ENCODE assay signal across 8 mouse cellular contexts in the genomic region with DNA sequence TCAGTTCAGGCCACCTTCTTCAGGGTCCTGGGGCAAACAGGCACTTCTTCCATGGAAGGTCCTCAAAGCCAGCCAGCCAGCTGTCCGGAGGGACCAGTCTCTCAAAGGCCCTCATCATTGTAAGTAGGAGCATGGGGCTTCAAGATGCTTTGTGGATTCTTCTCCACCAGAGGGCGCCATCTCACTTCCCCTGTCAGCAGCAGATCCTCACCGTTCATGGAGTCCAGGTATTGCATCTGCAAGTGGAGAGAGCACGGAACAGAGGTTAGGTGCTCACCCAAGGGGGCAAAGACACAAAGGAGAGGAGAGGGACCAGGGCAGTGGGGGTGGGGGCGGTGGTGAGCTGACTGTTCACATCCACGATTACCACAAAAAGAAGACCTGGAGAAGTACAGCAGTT. TPM values are rescaled to one million over a fixed set of nuclear protein-coding genes. Genes with fewer than 3 reads are reported as not detected.
DNase-seq lines count a peak whose midpoint lies in the region; ATAC-seq lines count a peak whose summit lies in the region.

No protein-coding gene starts in this region.

- no peaks in the 10 kb centered on the region for H3K27me3 ChIP-seq in forebrain, embryonic 15.5 days
- H3K27me3 ChIP-seq in hindbrain, embryonic 14.5 days (ENCODE audit: control insufficient read depth, insufficient read depth, low read length) = no peaks in the 10 kb centered on the region

- H3K9ac ChIP-seq in forebrain, embryonic 15.5 days (replicated peaks) = no peak overlapping the region
- H3K9ac ChIP-seq in hindbrain, embryonic 14.5 days = no peak overlapping the region

- H3K4me1 ChIP-seq in forebrain, embryonic 15.5 days = no peaks in the 10 kb centered on the region
- H3K4me1 ChIP-seq in hindbrain, embryonic 14.5 days (replicated peaks; ENCODE audit: control insufficient read depth, insufficient read depth, low read length) = no peaks in the 10 kb centered on the region

- H3K36me3 ChIP-seq in forebrain, embryonic 15.5 days = peaks cover 36% of the 10 kb centered on the region
- H3K36me3 ChIP-seq in hindbrain, embryonic 14.5 days (replicated peaks; ENCODE audit: control insufficient read depth, insufficient read depth) = peaks cover 49% of the 10 kb centered on the region

- no peak overlapping the region for H3K27ac ChIP-seq in forebrain, embryonic 15.5 days (replicated peaks)
- H3K27ac ChIP-seq in hindbrain, embryonic 14.5 days = no peak overlapping the region

- DNase-seq in NIH3T3 (ENCODE audit: low read depth) = peak; percentile 91
- peak; percentile 67 for DNase-seq in c-Kit-negative CD71-positive TER-119-positive erythroid progenitor cells, embryonic 14.5 days (ENCODE audit: low read depth, low spot score)
- peak; percentile 84 for DNase-seq in hindbrain, embryonic 14.5 days (ENCODE audit: low spot score)
- DNase-seq in layer of hippocampus, postnatal 36 days = peak; percentile 62 to 69
- DNase-seq in right cerebral cortex, postnatal 4 days = peak; percentile 81
- peak; percentile 74 for DNase-seq in yolk sac, embryonic 10.5 days (ENCODE audit: low spot score)

- H3K4me3 ChIP-seq in forebrain, embryonic 15.5 days = no peak overlapping the region
- H3K4me3 ChIP-seq in hindbrain, embryonic 14.5 days (replicated peaks; ENCODE audit: low read length) = no peak overlapping the region

- peak; percentile 43; the same call in 1 of the 2 replicates for ATAC-seq in forebrain, embryonic 15.5 days (replicated peaks)
- ATAC-seq in hindbrain, embryonic 14.5 days (ENCODE audit: low FRiP score) = no peak
- peak; percentile 93 for ATAC-seq in megakaryocyte progenitor cell, adult 5-6 weeks (replicated peaks; ENCODE audit: poor library complexity)

- 23% methylated on average over 6 of the region's 6 CpGs for WGBS in forebrain, embryonic 15.5 days
- 32% methylated on average over 6 of the region's 6 CpGs for WGBS in hindbrain, embryonic 14.5 days

- H3K9me3 ChIP-seq in forebrain, embryonic 15.5 days = no peaks in the 10 kb centered on the region
- H3K9me3 ChIP-seq in hindbrain, embryonic 14.5 days (ENCODE audit: control insufficient read depth, low read length) = no peaks in the 10 kb centered on the region

- no peak overlapping the region for H3K4me2 ChIP-seq in forebrain, embryonic 15.5 days (replicated peaks)
- no peak overlapping the region for H3K4me2 ChIP-seq in hindbrain, embryonic 14.5 days (replicated peaks)

RNA-seq across cellular contexts. Expression of gene Fam83c, which starts 13.6 kb away (rescaled TPM):
- polyA plus RNA-seq in forebrain, embryonic 15.5 days (2015; fragmentation: Nextera tagmentation; extraction: Ambion mirVana) = 0.57 and 0.61 TPM in 2 replicates
- polyA plus RNA-seq in hindbrain, embryonic 14.5 days (2014; fragmentation: Nextera tagmentation; extraction: Ambion mirVana) = 0.31 TPM in 2 replicates
- not detected for total RNA-seq in layer of hippocampus, postnatal 36 days (2021)
- total RNA-seq in megakaryocyte progenitor cell, adult 5-6 weeks (2015) = not detected in 2 replicates
- not detected in 2 replicates for total RNA-seq in megakaryocyte progenitor cell, adult 5-6 weeks (2017)

RNA-seq across cellular contexts. Expression of gene Eif6, which starts 21.6 kb away (rescaled TPM):
- 159 and 160 TPM in 2 replicates for polyA plus RNA-seq in forebrain, embryonic 15.5 days (2015; fragmentation: Nextera tagmentation; extraction: Ambion mirVana)
- polyA plus RNA-seq in hindbrain, embryonic 14.5 days (2014; fragmentation: Nextera tagmentation; extraction: Ambion mirVana) = 132 and 134 TPM in 2 replicates
- 10 to 100 TPM; 65.8 to 74.3 TPM for total RNA-seq in layer of hippocampus, postnatal 36 days (2021)
- 261 and 264 TPM in 2 replicates for total RNA-seq in megakaryocyte progenitor cell, adult 5-6 weeks (2015)
- 58.5 and 84.7 TPM in 2 replicates for total RNA-seq in megakaryocyte progenitor cell, adult 5-6 weeks (2017)

RNA-seq across cellular contexts. Expression of gene BC029722, which starts 29.1 kb away (rescaled TPM):
- polyA plus RNA-seq in forebrain, embryonic 15.5 days (2015; fragmentation: Nextera tagmentation; extraction: Ambion mirVana) = 30.5 and 32.5 TPM in 2 replicates
- polyA plus RNA-seq in hindbrain, embryonic 14.5 days (2014; fragmentation: Nextera tagmentation; extraction: Ambion mirVana) = 27.6 and 28.1 TPM in 2 replicates
- total RNA-seq in layer of hippocampus, postnatal 36 days (2021) = 10 to 100 TPM; 51.4 to 57.4 TPM
- 13.2 and 18.8 TPM in 2 replicates for total RNA-seq in megakaryocyte progenitor cell, adult 5-6 weeks (2015)
- 13.2 and 14.8 TPM in 2 replicates for total RNA-seq in megakaryocyte progenitor cell, adult 5-6 weeks (2017)
